Mouse (Mus musculus): ENCODE measurements around the gene Rpl10a. TPM values are rescaled to one million over a fixed set of nuclear protein-coding genes. Genes with fewer than 3 reads are reported as not detected.
A peak's percentile ranks its signal among the peaks of the same experiment; 100 is the strongest.

Rpl10a gene
- polyA plus RNA-seq, 1 experiment from 2014 or later = 489 TPM

GRCm38 (mm10) chr17:28341091-28341490 is 12.8 kb downstream of the Rpl10a start:
- H3K27me3 ChIP-seq (ENCODE audit: low read depth, poor library complexity, severe bottlenecking) = peaks cover 51% of the 10 kb centered on the region
- peak overlapping the region; percentile 50 for H3K4me3 ChIP-seq
- peaks cover 47% of the 10 kb centered on the region for H3K36me3 ChIP-seq
- peaks cover 40% of the 10 kb centered on the region for H3K4me1 ChIP-seq
- peak; percentile 67 for DNase-seq (ENCODE audit: low spot score)
- H3K9me3 ChIP-seq (replicated peaks) = no peaks in the 10 kb centered on the region
- peak overlapping the region; percentile 74 for H3K27ac ChIP-seq (replicated peaks)
- 6% methylated on average over 26 of the region's 26 CpGs for WGBS

- no peak overlapping the region for H3K27ac ChIP-seq (replicated peaks)
- H3K36me3 ChIP-seq = peaks cover 20% of the 10 kb centered on the region
- DNase-seq (ENCODE audit: low spot score) = no peak
- H3K4me1 ChIP-seq = peaks cover 66% of the 10 kb centered on the region
- H3K27me3 ChIP-seq (ENCODE audit: low read depth, poor library complexity, severe bottlenecking) = peaks cover 78% of the 10 kb centered on the region
- 37% methylated on average over 4 of the region's 4 CpGs for WGBS
- H3K9me3 ChIP-seq (replicated peaks) = no peaks in the 10 kb centered on the region
- H3K4me3 ChIP-seq = no peak overlapping the region
Measured at GRCm38 (mm10) chr17:28344050-28344607, 15.9 kb downstream of the Rpl10a start.

- DNase-seq (ENCODE audit: low spot score) = no peak
- Histone ChIP-seq H3K4me3 (no peak overlapping the region), H3K27me3 (ENCODE audit: low read depth, poor library complexity, severe bottlenecking) (peaks cover 83% of the 10 kb centered on the region), H3K4me1 (peaks cover 71% of the 10 kb centered on the region), H3K36me3 (peaks cover 14% of the 10 kb centered on the region), H3K9me3 (replicated peaks) (no peaks in the 10 kb centered on the region), H3K27ac (replicated peaks) (peak overlapping the region; percentile 56)
- 45% methylated on average over 3 of the region's 3 CpGs for WGBS
Measured at GRCm38 (mm10) chr17:28344670-28345069, 16.4 kb downstream of the Rpl10a start.

- H3K4me1 ChIP-seq = peaks cover 77% of the 10 kb centered on the region
- H3K4me3 ChIP-seq = peak overlapping the region; percentile 19; the same call in 1 of the 2 replicates
- H3K27me3 ChIP-seq (ENCODE audit: low read depth, poor library complexity, severe bottlenecking) = peaks cover 80% of the 10 kb centered on the region
- no peaks in the 10 kb centered on the region for H3K9me3 ChIP-seq (replicated peaks)
- WGBS = 6% methylated on average over 8 of the region's 8 CpGs
- peak overlapping the region; percentile 56 for H3K27ac ChIP-seq (replicated peaks)
- peaks cover 8% of the 10 kb centered on the region for H3K36me3 ChIP-seq
- no peak for DNase-seq (ENCODE audit: low spot score)
Measured at GRCm38 (mm10) chr17:28345271-28345721, 17.0 kb downstream of the Rpl10a start.

GRCm38 (mm10) chr17:28345882-28346281 is 17.6 kb downstream of the Rpl10a start:
- Histone ChIP-seq H3K36me3 (peaks cover 2% of the 10 kb centered on the region; the same call in 1 of the 2 replicates), H3K27ac (replicated peaks) (peak overlapping the region; percentile 56; the same call in 1 of the 2 replicates), H3K27me3 (ENCODE audit: low read depth, poor library complexity, severe bottlenecking) (peaks cover 74% of the 10 kb centered on the region), H3K9me3 (replicated peaks) (no peaks in the 10 kb centered on the region), H3K4me3 (peak overlapping the region; percentile 19; the same call in 1 of the 2 replicates), H3K4me1 (peaks cover 78% of the 10 kb centered on the region)
- DNase-seq (ENCODE audit: low spot score) = no peak
- WGBS = 10% methylated on average over 10 of the region's 10 CpGs

- Histone ChIP-seq H3K27ac (replicated peaks) (no peak overlapping the region), H3K4me3 (no peak overlapping the region), H3K36me3 (no peaks in the 10 kb centered on the region), H3K27me3 (ENCODE audit: low read depth, poor library complexity, severe bottlenecking) (peaks cover 71% of the 10 kb centered on the region), H3K9me3 (replicated peaks) (no peaks in the 10 kb centered on the region), H3K4me1 (peaks cover 81% of the 10 kb centered on the region)
- 88% methylated on average over 10 of the region's 10 CpGs for WGBS
- DNase-seq (ENCODE audit: low spot score) = no peak
Measured at GRCm38 (mm10) chr17:28347327-28347726, 19.1 kb downstream of the Rpl10a start.

GRCm38 (mm10) chr17:28348211-28348610 is 19.9 kb downstream of the Rpl10a start:
- 0 out of 2 replicates have a peak overlapping the region, but pooled peaks have one; percentile 13 for H3K27ac ChIP-seq (replicated peaks)
- DNase-seq (ENCODE audit: low spot score) = no peak

GRCm38 (mm10) chr17:28349264-28349880 is 21.1 kb downstream of the Rpl10a start:
- no peaks in the 10 kb centered on the region for H3K9me3 ChIP-seq (replicated peaks)
- peaks cover 72% of the 10 kb centered on the region for H3K4me1 ChIP-seq
- no peaks in the 10 kb centered on the region for H3K36me3 ChIP-seq
- peak; percentile 43 for DNase-seq (ENCODE audit: low spot score)
- H3K27ac ChIP-seq (replicated peaks) = peak overlapping the region; percentile 91
- peak overlapping the region; percentile 85 for H3K4me3 ChIP-seq
- H3K27me3 ChIP-seq (ENCODE audit: low read depth, poor library complexity, severe bottlenecking) = peaks cover 80% of the 10 kb centered on the region
- 12% methylated on average over 13 of the region's 13 CpGs for WGBS

More at GRCm38 (mm10) chr17:28348211-28348610, 19.9 kb downstream of the Rpl10a start:
- WGBS = 55% methylated on average over 6 of the region's 6 CpGs
- H3K9me3 ChIP-seq (replicated peaks) = no peaks in the 10 kb centered on the region
- H3K4me3 ChIP-seq = peak overlapping the region; percentile 85; the same call in 1 of the 2 replicates
- peaks cover 79% of the 10 kb centered on the region for H3K4me1 ChIP-seq
- H3K36me3 ChIP-seq = no peaks in the 10 kb centered on the region
- H3K27me3 ChIP-seq (ENCODE audit: low read depth, poor library complexity, severe bottlenecking) = peaks cover 74% of the 10 kb centered on the region

- no peaks in the 10 kb centered on the region for H3K36me3 ChIP-seq
- H3K4me1 ChIP-seq = peaks cover 66% of the 10 kb centered on the region
- DNase-seq (ENCODE audit: low spot score) = peak; percentile 56
- no peaks in the 10 kb centered on the region for H3K9me3 ChIP-seq (replicated peaks)
- peak overlapping the region; percentile 91 for H3K27ac ChIP-seq (replicated peaks)
- under 1% methylated on average over 40 of the region's 54 CpGs for WGBS
- H3K27me3 ChIP-seq (ENCODE audit: low read depth, poor library complexity, severe bottlenecking) = peaks cover 77% of the 10 kb centered on the region
- peak overlapping the region; percentile 85 for H3K4me3 ChIP-seq
Measured at GRCm38 (mm10) chr17:28349901-28350465, 21.7 kb downstream of the Rpl10a start.

- Histone ChIP-seq H3K27me3 (ENCODE audit: low read depth, poor library complexity, severe bottlenecking) (peaks cover 74% of the 10 kb centered on the region), H3K4me1 (peaks cover 59% of the 10 kb centered on the region)
- WGBS = under 1% methylated on average over 71 of the region's 73 CpGs
Measured at GRCm38 (mm10) chr17:28350466-28351352, 22.4 kb downstream of the Rpl10a start, which contains the start of gene Tead3. TSS of gene Tead3 (minus strand) at chr17:28350817.

GRCm38 (mm10) chr17:28351353-28351890 is 23.2 kb downstream of the Rpl10a start:
- no peaks in the 10 kb centered on the region for H3K9me3 ChIP-seq (replicated peaks)
- no peaks in the 10 kb centered on the region for H3K36me3 ChIP-seq
- under 1% methylated on average over 29 of the region's 29 CpGs for WGBS
- H3K4me3 ChIP-seq = peak overlapping the region; percentile 85
- peak overlapping the region; percentile 91 for H3K27ac ChIP-seq (replicated peaks)
- no peak for DNase-seq (ENCODE audit: low spot score)
- peaks cover 71% of the 10 kb centered on the region for H3K27me3 ChIP-seq (ENCODE audit: low read depth, poor library complexity, severe bottlenecking)
- peaks cover 52% of the 10 kb centered on the region for H3K4me1 ChIP-seq

More at GRCm38 (mm10) chr17:28350466-28351352, 22.4 kb downstream of the Rpl10a start, which contains the start of gene Tead3:
- H3K36me3 ChIP-seq = no peaks in the 10 kb centered on the region
- H3K9me3 ChIP-seq (replicated peaks) = no peaks in the 10 kb centered on the region
- H3K4me3 ChIP-seq = peak within 1 kb of the TSS; percentile 85
- DNase-seq (ENCODE audit: low spot score) = peak; percentile 88
- H3K27ac ChIP-seq (replicated peaks) = peak within 1 kb of the TSS; percentile 91

GRCm38 (mm10) chr17:28352018-28352417 is 23.7 kb downstream of the Rpl10a start:
- Histone ChIP-seq H3K27ac (replicated peaks) (peak overlapping the region; percentile 91; the same call in 1 of the 2 replicates), H3K27me3 (ENCODE audit: low read depth, poor library complexity, severe bottlenecking) (peaks cover 70% of the 10 kb centered on the region), H3K9me3 (replicated peaks) (no peaks in the 10 kb centered on the region), H3K36me3 (no peaks in the 10 kb centered on the region), H3K4me1 (peaks cover 49% of the 10 kb centered on the region), H3K4me3 (peak overlapping the region; percentile 85; the same call in 1 of the 2 replicates)
- WGBS = 6% methylated on average over 11 of the region's 11 CpGs
- DNase-seq (ENCODE audit: low spot score) = no peak
